Mouse (Mus musculus) urinary bladder, postnatal 4 days (tissue): Measurements from ENCODE around the gene Nsun3.
"Not testable (repeated sequence)": the region's sequence is repeated elsewhere in the genome, so short reads cannot be mapped to it uniquely, and the experiment has no call there.

ENCODE experiments used
- DNase-seq, 2 experiments: peaks; one replicate each; pipeline ENCODE4 v3.0.0; 2021 to 2022; ENCODE audit warnings: low spot score in 2 of 2

The Nsun3 gene

DNA sequence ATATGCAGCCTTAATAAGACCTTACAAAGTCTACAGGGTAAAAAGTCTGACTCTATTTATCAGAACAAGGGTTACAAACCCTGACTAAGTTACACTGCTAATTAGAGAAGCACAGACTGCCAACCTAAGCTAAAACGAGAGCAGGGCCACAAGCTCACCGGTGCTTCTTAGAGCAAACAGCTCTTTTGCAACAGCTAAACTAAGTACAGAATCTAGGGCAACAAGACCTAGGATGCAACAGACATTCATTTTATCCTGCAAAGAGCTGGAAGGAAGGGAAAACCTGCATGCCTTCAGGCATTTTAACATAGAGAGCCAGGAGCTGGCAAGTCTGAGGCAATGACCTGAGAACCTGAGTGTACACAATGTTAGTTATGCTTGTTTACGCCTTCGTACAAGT lies 33.5 kb downstream of the Nsun3 start:
- DNase-seq = no peak

DNA sequence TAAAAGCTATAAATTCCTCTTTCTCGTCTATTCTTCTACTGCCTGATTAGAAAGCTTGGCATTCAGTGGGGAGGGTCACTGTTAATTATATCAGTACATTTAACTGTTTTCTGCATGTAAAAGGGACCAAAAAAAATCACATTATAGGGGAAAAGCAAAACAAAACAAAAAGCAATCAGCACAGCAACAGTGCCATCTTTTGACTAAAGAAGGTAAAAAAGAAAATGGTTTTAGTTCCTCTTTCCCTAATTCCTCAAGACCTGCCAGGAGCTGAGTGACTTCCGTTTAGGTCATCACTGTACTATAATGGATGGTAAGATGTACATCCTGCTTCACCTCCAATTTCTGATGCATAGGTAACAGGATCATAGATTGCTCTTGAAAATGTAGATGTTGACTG lies 40.7 kb downstream of the Nsun3 start:
- no peak for DNase-seq

DNA sequence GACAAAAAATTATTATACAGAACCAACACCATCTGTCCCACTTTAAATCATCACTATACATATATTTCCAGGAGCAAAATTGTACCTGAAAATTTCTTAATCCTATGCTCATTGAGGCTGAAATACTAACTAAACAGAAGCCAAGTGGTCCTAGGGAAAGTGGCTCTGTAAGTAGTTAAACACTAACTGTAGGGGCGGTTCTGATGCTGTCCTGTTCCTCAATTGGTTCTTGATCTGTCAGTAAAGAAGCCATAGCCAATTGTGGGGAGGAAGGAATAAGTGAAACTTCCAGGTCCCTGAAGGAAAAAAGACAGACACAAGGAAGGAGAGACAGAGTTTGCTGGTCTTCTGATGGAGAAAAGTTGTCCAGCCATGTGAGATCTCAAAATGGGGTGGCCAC lies 52.3 kb downstream of the Nsun3 start:
- no peak for DNase-seq

DNA sequence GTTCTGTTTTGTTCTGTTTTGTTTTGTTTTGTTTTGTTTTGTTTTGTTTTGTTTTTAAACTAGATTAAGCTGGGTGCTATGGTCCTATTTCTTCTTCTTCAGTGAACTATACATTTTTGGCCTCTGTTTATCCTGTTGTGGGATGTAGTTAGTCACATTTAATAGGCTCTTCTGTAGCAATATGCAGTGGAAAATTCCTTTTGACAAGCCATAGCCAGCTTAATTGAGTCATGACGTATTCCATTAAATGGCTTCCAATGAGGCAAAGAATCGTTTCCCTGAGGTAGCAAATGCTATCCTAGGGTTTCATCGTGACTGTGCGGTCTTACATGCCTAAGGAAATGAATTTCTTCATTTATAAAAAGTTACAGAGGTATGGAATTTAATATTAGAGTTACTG lies 56.3 kb downstream of the Nsun3 start:
- no peak for DNase-seq

DNA sequence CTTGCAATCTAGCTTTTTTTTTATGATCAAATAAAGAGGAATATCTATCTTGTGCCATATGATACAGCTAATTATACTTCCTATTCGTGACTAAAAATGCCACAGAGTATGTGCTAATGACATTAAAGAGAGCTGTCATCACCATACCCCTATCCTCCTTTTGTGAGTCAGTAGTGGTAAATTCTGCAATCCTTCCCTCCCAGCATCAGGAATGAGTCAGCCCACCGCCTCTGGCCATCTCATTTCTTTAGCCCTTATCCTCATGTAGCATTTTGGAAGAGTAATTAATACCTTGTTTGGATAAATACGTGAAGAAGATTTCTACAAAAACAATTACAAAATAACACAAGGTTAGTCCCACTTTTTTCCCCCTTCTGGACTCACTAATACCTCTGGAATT lies 56.8 kb downstream of the Nsun3 start:
- DNase-seq = no peak

DNA sequence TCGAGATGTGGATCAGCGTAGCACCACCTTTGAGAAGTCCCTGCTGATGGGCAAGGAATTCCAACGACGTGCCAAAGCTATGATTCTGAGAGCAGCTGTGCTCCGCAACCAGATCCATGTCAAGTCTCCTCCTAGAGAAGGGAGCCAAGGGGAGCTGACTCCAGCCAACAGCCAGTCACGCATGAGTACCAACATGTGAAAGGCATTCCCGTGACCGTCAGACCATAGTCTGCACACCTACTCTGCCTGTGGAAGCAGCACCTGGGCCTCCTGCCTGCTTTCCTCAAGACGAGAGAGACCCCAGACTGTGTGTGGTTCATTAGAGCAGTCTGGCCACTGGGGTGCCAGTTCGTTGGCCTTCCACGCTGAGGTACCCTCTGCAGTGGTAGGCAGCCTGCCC lies 68.4 kb downstream of the Nsun3 start:
- DNase-seq = not testable (repeated sequence)

DNA sequence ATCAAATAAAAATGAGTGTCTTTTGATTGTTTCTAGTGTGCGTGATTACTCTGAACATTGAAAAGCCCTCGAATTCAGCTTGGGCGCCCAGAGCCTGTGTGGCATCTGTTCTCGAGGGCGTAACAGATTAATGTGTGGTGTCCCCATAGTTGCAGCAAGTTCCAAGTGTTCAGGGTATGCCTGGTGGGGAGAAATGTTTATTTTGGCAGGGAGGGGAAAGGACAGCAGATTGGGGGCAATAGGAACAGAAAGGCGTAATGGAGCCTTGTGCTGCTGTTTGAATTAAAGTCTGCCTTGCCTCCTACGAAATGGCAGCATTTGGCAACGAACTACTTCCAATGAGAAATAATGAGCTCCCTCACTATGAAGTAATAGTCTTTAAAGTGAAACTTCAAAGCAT lies 96.2 kb downstream of the Nsun3 start:
- no peak for DNase-seq

DNA sequence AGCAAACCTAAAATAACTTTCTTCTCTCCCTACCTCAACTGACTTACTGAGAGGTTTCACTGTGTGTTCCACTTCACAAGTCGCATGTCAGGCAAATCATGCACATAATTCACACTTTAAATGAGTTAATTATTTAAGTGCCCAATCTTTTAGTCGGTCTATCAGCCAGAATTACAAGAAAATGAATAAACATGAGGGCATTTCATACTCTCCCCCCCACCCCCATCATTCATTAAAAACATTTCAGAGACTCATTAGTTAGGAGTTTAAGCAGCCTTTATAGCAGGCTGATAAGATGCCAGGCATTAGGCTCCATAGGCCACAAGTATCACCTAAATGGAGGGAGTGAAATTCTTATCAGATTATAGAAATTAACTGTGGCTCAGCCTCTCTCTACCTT lies 100.5 kb downstream of the Nsun3 start:
- no peak for DNase-seq

DNA sequence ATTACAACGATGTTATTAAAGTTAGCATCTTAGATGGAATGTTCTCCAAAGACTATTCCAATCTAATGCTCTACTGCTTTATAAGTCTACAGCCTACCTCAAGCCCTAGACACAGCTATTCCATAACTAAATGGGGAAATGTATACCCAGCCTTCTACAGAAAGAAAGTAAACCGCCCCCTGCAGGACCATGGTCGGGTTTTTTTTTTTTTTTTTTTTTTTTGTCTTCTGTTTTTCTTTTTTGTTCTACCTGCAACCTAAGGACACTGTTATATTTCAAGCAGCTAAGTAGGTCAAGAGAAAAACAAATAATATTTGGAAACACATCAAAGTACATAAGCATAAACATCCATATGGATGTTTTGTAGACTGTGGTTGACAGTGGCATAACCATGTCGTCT lies 101.1 kb downstream of the Nsun3 start:
- no peak for DNase-seq
